Mouse (Mus musculus) layer of hippocampus, postnatal 14 days (tissue): ENCODE results near the gene Gm8897. TPM values are rescaled to one million over a fixed set of nuclear protein-coding genes. Genes with fewer than 3 reads are reported as not detected.
"Not testable (repeated sequence)": the region's sequence is repeated elsewhere in the genome, so short reads cannot be mapped to it uniquely, and the experiment has no call there.

Experiments used
- DNase-seq, 2 experiments: peaks; one replicate each; pipeline ENCODE4 v3.0.0; 2021 to 2022; ENCODE audit warnings: low spot score in 2 of 2, mixed read lengths in 1 of 2
- long read RNA-seq, 2 experiments: library from polyadenylated mRNA; stranded (forward); transcript quantifications; one replicate each; pipeline ENCODE4 v2.0.0; 2021
- total RNA-seq, 2 experiments: library from RNA; stranded (reverse); gene quantifications; 2 replicates each; pipeline ENCODE4 v1.2.3; 2021

Gm8897 gene
- total RNA-seq, result not detected
- long read RNA-seq, experiment 1, result 0 reads
- long read RNA-seq, experiment 2, result 0 reads

GRCm38 (mm10) chr5:11416118-11416517, at the start of gene Gm8897:
Gene Gm8897 (plus strand): TSS chr5:11416418.
- not testable (repeated sequence) for DNase-seq

GRCm38 (mm10) chr5:11416691-11417090, 473 bp downstream of the Gm8897 start:
- not testable (repeated sequence) for DNase-seq

Other genes starting within 250 kb of the Gm8897 start
- gene Gm5861, start 233.3 kb upstream of the Gm8897 start, total RNA-seq, result not detected
- gene Gm8890, start 160.4 kb upstream of the Gm8897 start, total RNA-seq, result not detected
- not detected for gene Speer1, start 74.9 kb upstream of the Gm8897 start, total RNA-seq
- not detected for gene Gm8906, start 86.3 kb downstream of the Gm8897 start, total RNA-seq
- gene Gm6460, start 178.5 kb downstream of the Gm8897 start, total RNA-seq, result not detected